Mouse (Mus musculus): ENCODE data around the gene Atp2b4.

DNA sequence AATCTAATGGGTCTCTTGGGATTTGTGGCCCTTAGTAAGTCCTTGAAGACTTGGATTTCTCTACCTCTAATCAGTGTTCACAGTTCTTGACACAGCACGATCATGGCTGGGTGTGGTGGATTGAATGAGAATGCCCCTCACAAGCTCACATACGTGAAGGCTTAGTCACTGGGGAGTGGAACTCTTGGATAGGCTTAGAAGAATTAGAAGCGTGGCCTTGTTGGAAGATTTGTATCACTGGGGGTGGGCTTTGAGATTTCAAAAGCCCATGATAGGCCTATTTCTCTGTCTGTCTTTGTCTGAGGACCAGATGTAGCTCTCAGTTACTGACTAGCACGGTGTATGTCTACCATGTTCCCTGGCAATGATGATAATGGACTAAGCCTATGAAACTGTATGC lies 10.8 kb downstream of the Atp2b4 start:
- no peak for TF ChIP-seq CTCF (IDR thresholded peaks at IDR 0.05; ENCODE audit: low read depth, low read length)
- no peak for TF ChIP-seq POLR2A (IDR thresholded peaks at IDR 0.05; ENCODE audit: extremely low read depth, insufficient read depth, low read length)
